Mouse (Mus musculus) bone marrow macrophage, adult 2 months (primary cell): ENCODE data around the gene C5ar1.

Experiments used
- CTCF ChIP-seq: IDR thresholded peaks from 2 replicates; pipeline ENCODE4 v1.5.1; 2012; ENCODE audit warnings: low read depth, mild to moderate bottlenecking, low read length, moderate library complexity
- POLR2A ChIP-seq: IDR thresholded peaks from 2 replicates; pipeline ENCODE4 v1.6.1; 2012; ENCODE audit warnings: mild to moderate bottlenecking, low read depth, low read length, borderline replicate concordance

DNA sequence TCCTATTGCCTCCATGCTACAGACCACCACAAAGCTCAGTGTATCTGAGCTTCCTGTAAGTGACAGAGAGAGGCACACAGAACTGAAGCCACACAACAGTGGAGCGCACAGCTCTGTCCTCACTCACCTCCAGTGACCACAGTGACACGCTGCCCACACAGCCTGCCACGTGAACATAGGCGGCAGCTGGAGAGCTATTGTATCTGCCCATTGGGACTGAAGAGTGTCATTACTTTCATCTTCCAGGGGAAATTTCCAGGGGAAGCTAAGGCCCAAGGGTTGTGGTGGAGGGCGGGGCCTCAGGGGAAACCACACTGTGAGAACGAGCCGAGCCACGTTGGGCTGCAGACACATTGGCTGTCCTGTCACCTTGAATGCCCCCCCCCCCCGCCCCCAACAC lies 54.5 kb downstream of the C5ar1 start:
- TF ChIP-seq POLR2A (no peak), CTCF (no peak)
